Mouse (Mus musculus) liver, adult 2 months (tissue): ENCODE results near the gene Ddah2. TPM values are rescaled to one million over a fixed set of nuclear protein-coding genes. Genes with fewer than 3 reads are reported as not detected.

ENCODE experiments used
- DNase-seq: peaks from one replicate; pipeline ENCODE4 v3.0.0-alpha.2; 2011; ENCODE audit warnings: low read depth, low spot score; ENCODE audit errors: extremely low read depth
- H3K27ac ChIP-seq: fragments of 200-500 bp; replicated peaks from 2 replicates; pipeline ENCODE4 v1.5.1; 2012; ENCODE audit warnings: low read depth, mild to moderate bottlenecking, control low read depth, inconsistent platforms, low read length; ENCODE audit not compliant: insufficient read depth
- H3K27me3 ChIP-seq: fragments of 200-500 bp; 2 replicates; pipeline ENCODE4 v1.6.1; 2012; ENCODE audit warnings: mild to moderate bottlenecking, moderate library complexity, low read length, inconsistent platforms; ENCODE audit not compliant: control insufficient read depth, insufficient read depth
- H3K36me3 ChIP-seq: fragments of 200-500 bp; 2 replicates; pipeline ENCODE4 v1.6.1; 2012; ENCODE audit warnings: low read length, inconsistent platforms; ENCODE audit not compliant: control insufficient read depth, insufficient read depth
- H3K4me1 ChIP-seq: fragments of 200-500 bp; 2 replicates; pipeline ENCODE4 v1.6.1; 2011; ENCODE audit warnings: low read length; ENCODE audit not compliant: control insufficient read depth, insufficient read depth
- H3K4me3 ChIP-seq: fragments of 200-500 bp; 2 replicates; pipeline ENCODE4 v1.5.1; 2011; ENCODE audit warnings: low read depth, mild to moderate bottlenecking, control low read depth, low read length, moderate library complexity; ENCODE audit not compliant: insufficient read depth
- H3K79me2 ChIP-seq: fragments of 200-500 bp; 2 replicates; pipeline ENCODE4 v1.6.1; 2012; ENCODE audit warnings: inconsistent platforms, mild to moderate bottlenecking, low read length, moderate library complexity; ENCODE audit not compliant: control insufficient read depth, insufficient read depth
- H3K9ac ChIP-seq: fragments of 200-500 bp; 2 replicates; pipeline ENCODE4 v1.6.1; 2012; ENCODE audit warnings: low read depth, mild to moderate bottlenecking, control low read depth, inconsistent platforms, low read length
- CTCF ChIP-seq: fragments of 200-500 bp; IDR thresholded peaks from 2 replicates; pipeline ENCODE4 v1.5.1; 2011; ENCODE audit warnings: low read depth, low read length, control low read depth
- POLR2A ChIP-seq: fragments of 200-500 bp; IDR thresholded peaks from 2 replicates; pipeline ENCODE4 v1.6.1; 2011; ENCODE audit warnings: low read length, control low read depth; ENCODE audit not compliant: insufficient read depth; ENCODE audit errors: extremely low read depth
- WGBS: fragments of 180-500 bp; shearing (Covaris S2); methylation state at CpG from one replicate; pipeline ENCODE4 v1.1.7; 2018; 5-methylcytosine and 5-hydroxymethylcytosine counted together
- polyA plus RNA-seq: library from polyadenylated mRNA; depleted of rRNA; stranded (reverse); fragments of >200 nt; gene quantifications from 2 replicates; pipeline ENCODE4 v1.2.3, GENCODE M21; 2012
- total RNA-seq: library from RNA; depleted of rRNA; stranded (reverse); fragments of >200 nt; gene quantifications from 2 replicates; pipeline ENCODE4 v1.2.3, GENCODE M21; 2014

Ddah2 gene
- total and polyA plus RNA-seq, 2 experiments = 3.0 to 3.9 TPM

DNA sequence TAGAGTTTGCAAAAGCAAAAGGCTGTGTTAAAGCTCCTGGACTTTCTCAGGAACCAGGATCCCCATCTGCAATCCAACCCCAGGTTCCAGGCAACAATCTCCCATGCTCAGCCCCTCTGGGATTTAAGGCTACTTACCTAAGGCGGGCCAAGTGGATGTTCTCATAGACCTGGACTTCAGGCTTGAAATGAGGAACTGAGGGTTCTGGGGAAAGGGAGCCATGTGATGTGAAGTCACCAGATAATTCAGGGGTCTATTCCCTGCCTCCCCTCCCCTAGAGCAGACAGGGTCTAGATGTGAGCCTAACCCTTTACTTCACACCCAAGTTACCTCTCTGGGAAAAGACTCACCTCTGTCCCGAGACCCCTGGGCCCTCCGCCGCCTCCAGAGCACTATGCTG is 21.9 kb downstream of the Ddah2 start:
- TF ChIP-seq CTCF (no peak), POLR2A (no peak)
- 92% methylated on average over 4 of the region's 4 CpGs for WGBS
- Histone ChIP-seq H3K9ac (no peak overlapping the region), H3K36me3 (no peaks in the 10 kb centered on the region), H3K27ac (no peak overlapping the region), H3K79me2 (no peaks in the 10 kb centered on the region), H3K27me3 (no peaks in the 10 kb centered on the region), H3K4me3 (no peak overlapping the region), H3K4me1 (0 out of 2 replicates have a peak, but pooled peaks cover 2% of the 10 kb centered on the region)
- no peak for DNase-seq

DNA sequence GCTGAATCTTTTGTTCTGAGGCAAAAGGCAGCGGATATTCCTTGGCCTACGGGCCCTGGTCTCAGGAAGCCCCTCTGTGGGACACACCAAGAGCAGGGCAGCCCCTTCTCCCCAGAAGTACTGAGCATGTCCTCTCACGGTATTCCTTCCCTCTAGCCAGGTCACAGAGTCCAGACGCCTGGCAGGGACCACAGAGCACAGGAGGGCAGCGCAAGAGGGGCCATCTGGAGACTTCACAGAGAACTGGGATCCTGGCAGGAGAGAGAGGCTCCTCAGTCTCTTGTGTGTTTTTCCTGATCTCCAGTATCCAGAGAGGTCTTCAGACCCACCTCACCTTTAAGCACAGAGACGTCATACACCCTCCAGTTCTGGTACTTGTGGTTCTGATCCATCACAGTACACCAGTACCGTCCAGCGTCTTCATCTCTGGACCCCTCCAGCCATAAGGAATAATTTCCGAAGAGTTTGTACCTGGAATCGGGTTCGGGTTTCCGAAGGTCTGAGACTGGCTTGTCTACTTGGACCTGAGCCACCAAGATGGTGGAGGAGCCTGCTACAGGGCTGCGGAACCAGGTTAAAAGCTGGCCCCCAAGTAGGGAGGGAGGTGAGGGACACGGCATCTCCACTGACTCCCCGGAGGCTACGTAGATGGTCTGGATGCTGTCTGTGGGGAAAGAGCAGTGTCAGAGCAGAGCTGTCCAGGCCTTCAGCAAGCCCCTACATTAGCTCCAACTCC is 24.2 kb downstream of the Ddah2 start:
- H3K36me3 ChIP-seq = no peaks in the 10 kb centered on the region
- 93% methylated on average over 16 of the region's 16 CpGs for WGBS
- H3K4me3 ChIP-seq = no peak overlapping the region
- 0 out of 2 replicates have a peak, but pooled peaks cover 2% of the 10 kb centered on the region for H3K4me1 ChIP-seq
- no peaks in the 10 kb centered on the region for H3K79me2 ChIP-seq
- no peak overlapping the region for H3K9ac ChIP-seq
- DNase-seq = no peak
- no peaks in the 10 kb centered on the region for H3K27me3 ChIP-seq
- H3K27ac ChIP-seq = no peak overlapping the region
- no peak for TF ChIP-seq POLR2A
- no peak for TF ChIP-seq CTCF

DNA sequence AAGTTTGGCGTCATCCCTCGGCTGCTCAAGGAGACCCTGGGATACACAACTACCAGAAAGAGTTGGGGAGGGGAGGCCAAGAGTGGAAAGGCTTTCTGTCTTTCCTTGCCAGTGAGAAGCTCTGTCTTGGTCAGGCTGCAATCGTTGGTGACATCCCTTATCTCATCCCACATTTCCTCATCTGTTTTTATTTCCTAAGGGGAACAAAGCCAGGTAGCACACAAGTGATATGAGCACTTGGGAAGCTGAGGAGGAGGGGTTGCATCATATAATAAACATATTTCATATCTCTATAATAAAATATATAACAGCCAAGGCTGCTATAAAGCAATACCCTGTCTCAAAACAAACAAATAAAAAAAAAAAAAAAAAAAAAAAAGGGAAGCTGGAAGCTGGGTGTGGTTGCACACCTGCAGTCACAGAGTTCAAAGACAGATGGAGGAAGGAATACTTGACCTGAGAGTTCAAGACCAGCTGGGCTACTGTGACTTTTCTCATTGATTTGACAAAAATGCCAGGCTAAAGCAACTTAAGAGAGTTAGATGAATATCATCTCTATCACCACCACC is 25.2 kb downstream of the Ddah2 start:
- no peak overlapping the region for H3K27ac ChIP-seq
- WGBS = 67% methylated on average over 3 of the region's 3 CpGs

DNA sequence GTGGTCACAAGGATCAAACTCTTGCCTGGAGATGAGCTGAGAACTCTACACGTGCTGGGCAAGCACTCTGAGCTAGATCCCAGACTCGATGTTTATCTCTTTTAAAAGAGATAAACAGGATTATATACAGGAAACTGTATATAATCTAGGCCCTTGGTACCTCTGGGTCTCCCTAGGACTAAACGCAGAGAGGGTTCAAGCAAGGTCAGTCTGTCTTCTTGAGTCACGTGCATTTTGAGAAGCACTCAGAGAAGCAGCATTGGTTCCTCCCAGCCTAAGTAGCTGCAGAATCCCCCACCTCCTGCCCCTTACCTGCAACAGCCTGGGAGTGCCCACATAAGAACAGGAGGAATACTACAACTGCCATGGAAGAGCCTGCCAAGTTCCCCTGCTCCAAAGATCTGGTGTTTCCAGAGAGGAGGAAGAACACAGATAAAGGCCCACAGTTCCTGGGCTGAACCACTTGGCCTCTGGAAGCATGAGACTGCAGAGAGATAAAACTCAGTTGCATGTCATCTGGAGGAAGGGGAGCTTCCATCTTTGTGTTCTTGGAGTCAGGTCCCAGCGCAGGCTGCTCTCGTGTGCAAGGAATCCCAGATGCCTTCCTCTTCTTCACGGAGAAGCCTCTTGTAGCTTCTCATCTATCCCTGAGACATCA is 26.5 kb downstream of the Ddah2 start, which contains the start of gene Ly6g6f:
Gene Ly6g6f, minus strand, starts transcription at position 403 of the 658 bp plus-strand sequence.
- Histone ChIP-seq H3K36me3 (no peaks in the 10 kb centered on the region), H3K4me3 (no peak within 1 kb of the TSS), H3K4me1 (peaks cover 3% of the 10 kb centered on the region; the same call in 1 of the 2 replicates), H3K9ac (no peak within 1 kb of the TSS), H3K27me3 (no peaks in the 10 kb centered on the region), H3K27ac (no peak within 1 kb of the TSS), H3K79me2 (peaks cover 3% of the 10 kb centered on the region; the same call in 1 of the 2 replicates)
- 75% methylated on average over 7 of the region's 7 CpGs for WGBS
- TF ChIP-seq CTCF (no peak), POLR2A (no peak)
- DNase-seq = no peak

More for the DNA sequence above, 25.2 kb downstream of the Ddah2 start:
- H3K4me1 ChIP-seq = 0 out of 2 replicates have a peak, but pooled peaks cover 2% of the 10 kb centered on the region
- TF ChIP-seq CTCF = no peak
- no peak for TF ChIP-seq POLR2A
- no peaks in the 10 kb centered on the region for H3K36me3 ChIP-seq
- no peaks in the 10 kb centered on the region for H3K79me2 ChIP-seq
- DNase-seq = no peak
- H3K4me3 ChIP-seq = no peak overlapping the region
- no peaks in the 10 kb centered on the region for H3K27me3 ChIP-seq
- no peak overlapping the region for H3K9ac ChIP-seq

DNA sequence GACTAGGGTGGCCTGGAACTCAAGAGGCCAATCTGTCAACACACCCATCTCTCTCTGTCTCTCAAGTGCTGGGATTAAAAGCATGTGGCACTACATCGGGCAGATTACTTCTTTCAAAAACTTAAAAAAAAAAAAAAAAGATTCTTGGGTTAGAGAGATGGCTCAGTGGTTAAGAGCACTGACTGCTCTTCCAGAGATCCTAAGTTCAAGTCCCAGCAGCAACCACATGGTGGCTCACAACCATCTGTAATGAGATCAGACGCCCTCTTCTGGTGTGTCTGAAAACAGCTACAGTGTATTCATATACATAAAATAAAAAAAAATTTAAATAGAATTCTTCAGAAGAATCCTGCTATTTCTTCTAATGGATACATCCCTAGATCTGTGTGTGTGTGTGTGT is 29.3 kb downstream of the Ddah2 start:
- 0 out of 2 replicates have a peak, but pooled peaks cover 2% of the 10 kb centered on the region for H3K36me3 ChIP-seq
- H3K4me1 ChIP-seq = peaks cover 4% of the 10 kb centered on the region; the same call in 1 of the 2 replicates
- WGBS = 41% methylated on average over 2 of the region's 2 CpGs
- no peak for TF ChIP-seq CTCF
- DNase-seq = no peak
- no peak overlapping the region for H3K4me3 ChIP-seq
- H3K9ac ChIP-seq = no peak overlapping the region
- no peak overlapping the region for H3K27ac ChIP-seq
- H3K27me3 ChIP-seq = no peaks in the 10 kb centered on the region
- peaks cover 7% of the 10 kb centered on the region for H3K79me2 ChIP-seq
